Mouse (Mus musculus): Measurements from ENCODE around the gene Fam178b. TPM values are rescaled to one million over a fixed set of nuclear protein-coding genes. Genes with fewer than 3 reads are reported as not detected.
"Not testable (repeated sequence)": the region's sequence is repeated elsewhere in the genome, so short reads cannot be mapped to it uniquely, and the experiment has no call there.

Fam178b gene
- total RNA-seq, 2 experiments from 2014 or later = 0.53 TPM; not detected in 1

- intact Hi-C loops (cut with DNase I) = loop anchor here (5.0 kb wide), 1 partner anchor 88 kb away; the partner anchor contains the start of gene Ankrd39
- DNase-seq (ENCODE audit: low spot score in 2 of 2) = peak; percentile 56 to 72
These were observed 48.0 kb downstream of the Fam178b start for GRCm38 (mm10) chr1:36634940-36635339.

- peak in 1 of 2 experiments; percentile 22 for DNase-seq (ENCODE audit: low spot score in 2 of 2)
- intact Hi-C loops (cut with DNase I) = no loop called here
These were observed 49.1 kb downstream of the Fam178b start for GRCm38 (mm10) chr1:36633920-36634319.

- intact Hi-C loops (cut with DNase I) = no loop called here
- DNase-seq (ENCODE audit: low spot score in 2 of 2) = no peak
These were observed 50.1 kb downstream of the Fam178b start for GRCm38 (mm10) chr1:36632846-36633245.

GRCm38 (mm10) chr1:36632090-36632489 lies 50.9 kb downstream of the Fam178b start:
- intact Hi-C loops (cut with DNase I) = no loop called here
- DNase-seq (ENCODE audit: low spot score in 2 of 2) = no peak

- intact Hi-C loops (cut with DNase I) = no loop called here
- no peak for DNase-seq (ENCODE audit: low spot score in 2 of 2)
These were observed 51.6 kb downstream of the Fam178b start for GRCm38 (mm10) chr1:36631391-36631790.

- intact Hi-C loops (cut with DNase I) = no loop called here
- DNase-seq (ENCODE audit: low spot score in 2 of 2) = no peak
These were observed 52.8 kb downstream of the Fam178b start for GRCm38 (mm10) chr1:36630053-36630739.

GRCm38 (mm10) chr1:36628585-36628984 lies 54.4 kb downstream of the Fam178b start:
- intact Hi-C loops (cut with DNase I) = no loop called here
- DNase-seq (ENCODE audit: low spot score in 2 of 2) = no peak

- intact Hi-C loops (cut with DNase I) = no loop called here
- no peak for DNase-seq (ENCODE audit: low spot score in 2 of 2)
These were observed 57.5 kb downstream of the Fam178b start for GRCm38 (mm10) chr1:36625442-36625841.

GRCm38 (mm10) chr1:36615958-36616357 lies 67.0 kb downstream of the Fam178b start:
- DNase-seq (ENCODE audit: low spot score in 2 of 2); intact Hi-C loops (cut with DNase I): not testable (repeated sequence)

- DNase-seq (ENCODE audit: low spot score in 2 of 2) = peak; percentile 53 to 72
- intact Hi-C loops (cut with DNase I) = no loop called here
These were observed 67.8 kb downstream of the Fam178b start for GRCm38 (mm10) chr1:36615188-36615587.

GRCm38 (mm10) chr1:36614584-36614983 lies 68.4 kb downstream of the Fam178b start:
- DNase-seq (ENCODE audit: low spot score in 2 of 2) = no peak
- intact Hi-C loops (cut with DNase I) = no loop called here

GRCm38 (mm10) chr1:36613374-36613895 lies 69.5 kb downstream of the Fam178b start:
- intact Hi-C loops (cut with DNase I) = no loop called here

GRCm38 (mm10) chr1:36612362-36612761 lies 70.6 kb downstream of the Fam178b start:
- intact Hi-C loops (cut with DNase I) = no loop called here
- no peak for DNase-seq (ENCODE audit: low spot score in 2 of 2)

More at GRCm38 (mm10) chr1:36613374-36613895, 69.5 kb downstream of the Fam178b start:
- no peak for DNase-seq (ENCODE audit: low spot score in 2 of 2)

GRCm38 (mm10) chr1:36611449-36612123 lies 71.4 kb downstream of the Fam178b start:
- no peak for DNase-seq (ENCODE audit: low spot score in 2 of 2)
- intact Hi-C loops (cut with DNase I) = no loop called here

- no peak for DNase-seq (ENCODE audit: low spot score in 2 of 2)
- intact Hi-C loops (cut with DNase I) = no loop called here
These were observed 74.8 kb downstream of the Fam178b start for GRCm38 (mm10) chr1:36608211-36608610.

- intact Hi-C loops (cut with DNase I) = no loop called here
- peak; percentile 71 to 87 for DNase-seq (ENCODE audit: low spot score in 2 of 2)
These were observed 76.0 kb downstream of the Fam178b start for GRCm38 (mm10) chr1:36606951-36607350.

- intact Hi-C loops (cut with DNase I) = no loop called here
- no peak for DNase-seq (ENCODE audit: low spot score in 2 of 2)
These were observed 78.5 kb downstream of the Fam178b start for GRCm38 (mm10) chr1:36604254-36605156.

- intact Hi-C loops (cut with DNase I) = loop anchor here (2.0 kb wide), 1 partner anchor 113 kb away; no protein-coding TSS in a partner anchor
- peak; percentile 70 to 74 for DNase-seq (ENCODE audit: low spot score in 2 of 2)
These were observed 79.6 kb downstream of the Fam178b start for GRCm38 (mm10) chr1:36603361-36603760.

GRCm38 (mm10) chr1:36602271-36602670 lies 80.7 kb downstream of the Fam178b start:
- DNase-seq (ENCODE audit: low spot score in 2 of 2) = no peak
- intact Hi-C loops (cut with DNase I) = loop anchor here (2.0 kb wide), 1 partner anchor 115 kb away; no protein-coding TSS in a partner anchor
